Mouse (Mus musculus) embryonic facial prominence, embryonic 15.5 days (tissue): ENCODE data around the gene Coq8b. TPM values are rescaled to one million over a fixed set of nuclear protein-coding genes. Genes with fewer than 3 reads are reported as not detected.

Experiments
- ATAC-seq: fragments of 200-750 bp; cut with Nextera tagmentation; 2 replicates; pipeline ENCODE4 v1.8.0; 2017; ENCODE audit warnings: low read depth, moderate TSS enrichment; ENCODE audit not compliant: insufficient number of reproducible peaks, low FRiP score, low TSS enrichment
- H3K27ac ChIP-seq: fragments of 300-500 bp; sonication (generic); replicated peaks from 2 replicates; pipeline ENCODE4 v1.5.1; 2015; ENCODE audit warnings: mild to moderate bottlenecking, inconsistent platforms
- H3K27me3 ChIP-seq: fragments of 300-500 bp; sonication (generic); 2 replicates; pipeline ENCODE4 v1.6.1; 2015; ENCODE audit warnings: inconsistent platforms
- H3K36me3 ChIP-seq: fragments of 300-500 bp; sonication (generic); 2 replicates; pipeline ENCODE4 v1.6.1; 2015; ENCODE audit warnings: mild to moderate bottlenecking, inconsistent platforms
- H3K4me1 ChIP-seq: fragments of 300-500 bp; sonication (generic); 2 replicates; pipeline ENCODE4 v1.6.1; 2015; ENCODE audit warnings: inconsistent platforms
- H3K4me2 ChIP-seq: fragments of 300-500 bp; sonication (generic); replicated peaks from 2 replicates; pipeline ENCODE4 v1.6.1; 2015; ENCODE audit warnings: mild to moderate bottlenecking, inconsistent platforms
- H3K4me3 ChIP-seq: fragments of 300-500 bp; sonication (generic); replicated peaks from 2 replicates; pipeline ENCODE4 v1.5.1; 2015; ENCODE audit warnings: mild to moderate bottlenecking, inconsistent platforms
- H3K9ac ChIP-seq: fragments of 300-500 bp; sonication (generic); 2 replicates; pipeline ENCODE4 v1.6.1; 2015; ENCODE audit warnings: inconsistent platforms
- H3K9me3 ChIP-seq: fragments of 300-500 bp; sonication (generic); replicated peaks from 2 replicates; pipeline ENCODE4 v1.6.1; 2016; ENCODE audit warnings: inconsistent platforms
- WGBS: fragments of 180-500 bp; shearing (Covaris S2); methylation state at CpG from one replicate; pipeline ENCODE4 v1.1.7; 2015; 5-methylcytosine and 5-hydroxymethylcytosine counted together
- polyA plus RNA-seq: library from polyadenylated mRNA; unstranded; fragments of >200 nt; fragmentation: Nextera tagmentation; extraction: Ambion mirVana; gene quantifications from 2 replicates; pipeline ENCODE4 v1.2.1, GENCODE M21; 2015

Coq8b gene
- polyA plus RNA-seq, 1 experiment from 2014 or later, result 27.1 TPM

DNA sequence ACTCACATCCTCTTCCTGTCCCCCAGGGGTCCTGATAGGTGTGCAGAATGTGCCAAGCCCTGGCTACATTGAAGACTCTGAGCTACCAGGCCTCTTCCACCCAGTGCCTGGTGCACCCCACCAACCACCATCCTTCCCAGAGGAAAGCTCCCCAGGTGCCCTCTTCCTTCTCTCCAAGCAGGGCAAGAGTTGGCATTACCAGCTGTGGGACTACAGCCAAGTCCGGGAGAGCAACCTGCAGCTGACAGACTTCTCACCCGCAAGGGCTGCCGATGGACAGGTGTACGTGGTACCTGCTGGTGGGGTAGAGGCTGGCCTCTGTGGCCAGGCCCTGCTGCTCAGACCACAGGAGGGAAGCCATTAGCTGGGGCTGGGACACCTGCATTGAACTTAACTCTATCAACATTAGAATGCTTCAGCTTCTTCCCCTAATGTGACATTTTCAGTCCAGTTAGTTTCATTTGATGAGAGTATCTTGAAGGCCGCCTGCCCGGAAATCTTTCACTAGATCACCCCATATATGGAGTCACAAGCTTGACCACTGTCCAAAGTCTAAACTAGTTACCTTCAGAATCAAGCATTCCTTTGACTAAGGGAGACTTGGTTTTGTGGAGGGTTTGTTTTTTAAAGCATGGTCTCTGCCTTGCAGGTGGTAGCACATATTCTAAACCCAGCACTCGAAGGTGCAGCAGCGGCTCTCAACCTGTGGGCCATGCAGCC, 28.9 kb upstream of the Coq8b start:
- Histone ChIP-seq H3K27ac (no peak overlapping the region), H3K9me3 (no peaks in the 10 kb centered on the region), H3K4me2 (no peak overlapping the region), H3K27me3 (no peaks in the 10 kb centered on the region), H3K36me3 (peaks cover 58% of the 10 kb centered on the region), H3K9ac (no peak overlapping the region), H3K4me1 (no peaks in the 10 kb centered on the region), H3K4me3 (no peak overlapping the region)
- ATAC-seq, result no peak; the same call in 1 of the 2 replicates
- 92% methylated on average over 8 of the region's 8 CpGs for WGBS

DNA sequence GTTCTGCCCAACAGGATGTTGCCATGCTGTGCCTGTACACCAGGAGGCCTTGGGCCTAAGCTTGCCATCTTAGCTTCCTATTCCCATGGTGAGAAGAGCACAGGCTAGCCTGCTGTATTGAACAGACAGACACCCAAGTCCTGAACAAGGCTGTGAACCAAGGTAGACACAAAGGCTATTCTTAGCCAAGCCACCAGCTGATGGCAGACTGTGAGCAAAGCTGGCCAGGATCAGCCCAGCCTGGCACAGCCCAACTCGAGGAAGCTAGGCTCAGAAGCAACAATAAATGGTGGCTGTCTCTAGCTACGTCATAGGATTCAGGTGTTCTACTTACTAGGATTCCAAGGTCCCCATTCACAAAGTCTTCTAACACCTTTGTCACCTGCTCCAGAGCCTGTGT, 20.2 kb upstream of the Coq8b start:
- 93% methylated on average over 2 of the region's 2 CpGs for WGBS
- no peaks in the 10 kb centered on the region for H3K27me3 ChIP-seq
- ATAC-seq, result no peak
- H3K36me3 ChIP-seq, result peaks cover 83% of the 10 kb centered on the region
- H3K4me3 ChIP-seq, result no peak overlapping the region
- H3K4me1 ChIP-seq, result no peaks in the 10 kb centered on the region
- H3K9me3 ChIP-seq, result no peaks in the 10 kb centered on the region
- no peak overlapping the region for H3K4me2 ChIP-seq
- no peak overlapping the region for H3K9ac ChIP-seq
- no peak overlapping the region for H3K27ac ChIP-seq

DNA sequence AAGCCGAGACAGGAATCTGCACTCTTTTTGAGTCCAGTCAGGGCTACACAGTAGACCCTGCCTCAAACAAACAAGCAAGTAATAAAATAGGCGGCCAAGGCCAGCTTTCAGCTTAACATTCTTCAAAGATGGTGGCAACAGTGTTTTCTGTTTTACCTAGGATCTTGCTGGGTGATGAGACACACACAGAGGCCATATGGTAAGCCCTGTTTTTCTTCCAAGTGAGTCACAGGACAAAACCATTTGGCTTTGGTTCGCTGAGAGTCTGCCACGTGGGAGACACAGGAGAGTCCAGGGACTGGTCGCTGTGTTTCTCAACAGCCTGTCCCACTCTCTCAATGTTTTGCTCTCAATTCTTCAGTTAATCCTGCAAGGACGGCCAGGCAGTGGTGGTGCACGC, 14.2 kb upstream of the Coq8b start:
- peaks cover 6% of the 10 kb centered on the region; the same call in 1 of the 2 replicates for H3K4me1 ChIP-seq
- no peak for ATAC-seq
- H3K27me3 ChIP-seq, result no peaks in the 10 kb centered on the region
- no peak overlapping the region for H3K27ac ChIP-seq
- WGBS, result 87% methylated on average over 7 of the region's 7 CpGs
- H3K9me3 ChIP-seq, result no peaks in the 10 kb centered on the region
- no peak overlapping the region for H3K4me3 ChIP-seq
- no peak overlapping the region for H3K4me2 ChIP-seq
- H3K9ac ChIP-seq, result no peak overlapping the region
- peaks cover 52% of the 10 kb centered on the region for H3K36me3 ChIP-seq

DNA sequence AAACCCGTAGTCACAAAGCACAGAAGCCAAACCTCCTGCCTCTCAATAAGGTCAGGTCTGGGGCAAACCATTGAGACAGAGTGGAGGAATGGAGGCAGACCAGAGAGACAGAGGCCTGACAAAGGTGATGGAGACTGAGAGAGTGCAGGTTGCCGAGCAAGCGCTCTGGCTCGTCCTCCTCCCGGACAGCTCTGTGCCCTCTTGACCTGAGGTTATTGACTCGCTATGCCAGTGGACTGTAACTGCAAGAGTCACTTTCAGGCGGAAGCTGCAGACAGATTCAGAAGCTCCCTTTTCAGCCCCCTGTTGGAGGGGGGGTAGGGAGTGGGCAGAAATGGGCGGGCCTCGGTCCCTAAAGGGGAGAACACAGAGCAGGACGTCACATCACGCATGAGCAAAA, 12.9 kb upstream of the Coq8b start:
- H3K4me1 ChIP-seq, result peaks cover 19% of the 10 kb centered on the region
- peaks cover 43% of the 10 kb centered on the region for H3K36me3 ChIP-seq
- no peak overlapping the region for H3K9ac ChIP-seq
- H3K4me3 ChIP-seq, result no peak overlapping the region
- ATAC-seq, result no peak
- H3K4me2 ChIP-seq, result no peak overlapping the region
- H3K9me3 ChIP-seq, result no peaks in the 10 kb centered on the region
- no peaks in the 10 kb centered on the region for H3K27me3 ChIP-seq
- H3K27ac ChIP-seq, result no peak overlapping the region
- 81% methylated on average over 11 of the region's 11 CpGs for WGBS

DNA sequence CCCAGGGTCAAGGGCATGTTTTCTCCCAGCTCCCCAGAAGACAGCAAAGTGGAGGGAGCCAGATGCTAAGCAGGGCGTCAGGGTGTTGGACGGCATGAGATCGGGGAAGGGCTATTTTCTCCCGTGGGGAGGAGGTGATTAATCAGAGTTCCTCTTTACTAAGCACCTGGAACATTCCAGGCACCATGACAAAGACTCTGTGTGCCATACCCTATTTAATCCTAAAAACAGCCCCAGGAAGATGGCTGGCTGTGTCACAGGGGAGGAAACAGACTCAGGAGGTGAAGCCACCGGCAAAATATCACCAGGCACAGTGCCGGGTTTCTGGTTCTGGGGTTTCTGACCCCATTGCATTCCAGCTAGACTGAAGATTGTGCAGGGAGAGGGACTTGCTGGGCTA, 10.9 kb upstream of the Coq8b start:
- ATAC-seq, result no peak
- no peaks in the 10 kb centered on the region for H3K9me3 ChIP-seq
- H3K4me3 ChIP-seq, result no peak overlapping the region
- peaks cover 39% of the 10 kb centered on the region for H3K4me1 ChIP-seq
- H3K27me3 ChIP-seq, result no peaks in the 10 kb centered on the region
- no peak overlapping the region for H3K4me2 ChIP-seq
- no peak overlapping the region for H3K9ac ChIP-seq
- peaks cover 34% of the 10 kb centered on the region for H3K36me3 ChIP-seq
- WGBS, result 73% methylated on average over 6 of the region's 6 CpGs
- H3K27ac ChIP-seq, result no peak overlapping the region

- no peak for ATAC-seq
- H3K4me1 ChIP-seq, result peaks cover 45% of the 10 kb centered on the region
- 63% methylated on average over 1 of the region's 1 CpGs for WGBS
- H3K36me3 ChIP-seq, result peaks cover 29% of the 10 kb centered on the region
- no peaks in the 10 kb centered on the region for H3K27me3 ChIP-seq
- H3K27ac ChIP-seq, result no peak overlapping the region
- no peaks in the 10 kb centered on the region for H3K9me3 ChIP-seq
- no peak overlapping the region for H3K4me3 ChIP-seq
- no peak overlapping the region for H3K4me2 ChIP-seq
- H3K9ac ChIP-seq, result no peak overlapping the region
Measured at GRCm38 (mm10) chr7:27222538-27222937, 10.3 kb upstream of the Coq8b start.

DNA sequence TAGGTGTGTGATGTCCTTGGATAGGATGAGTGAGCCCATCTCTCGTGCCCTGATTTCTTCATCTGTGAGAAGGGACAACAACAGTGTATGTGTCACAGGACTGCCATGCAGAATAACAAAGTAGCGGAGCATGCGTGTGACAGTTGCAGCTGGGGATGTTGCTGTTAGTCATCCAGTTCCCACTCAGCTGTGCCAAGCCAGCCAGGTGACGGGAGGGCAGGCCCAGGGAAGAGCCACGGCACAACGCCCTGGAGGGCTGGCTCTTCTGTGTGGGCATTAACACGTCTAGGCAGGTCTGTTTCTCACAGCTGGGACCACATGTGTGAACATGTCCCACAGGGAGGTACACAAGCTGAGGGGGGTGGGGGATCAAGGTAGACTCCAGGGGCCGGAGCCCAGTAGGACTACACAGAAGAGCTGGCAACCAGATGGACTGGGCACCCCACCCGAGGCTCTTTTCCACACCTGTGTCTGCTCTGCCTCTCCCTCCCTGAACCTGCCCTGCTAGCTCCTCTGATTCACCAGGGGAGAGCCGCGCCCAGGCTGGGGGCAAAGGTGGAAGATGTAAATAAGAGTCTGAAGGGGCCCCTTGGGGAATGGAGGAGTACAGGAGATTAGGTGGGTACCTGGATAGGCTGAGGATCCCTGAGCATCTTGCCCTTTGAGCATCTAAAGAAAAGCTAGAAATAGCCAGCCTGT, 7.8 kb upstream of the Coq8b start:
- Histone ChIP-seq H3K4me3 (peak overlapping the region; percentile 97), H3K27ac (peak overlapping the region; percentile 71), H3K27me3 (no peaks in the 10 kb centered on the region), H3K36me3 (peaks cover 8% of the 10 kb centered on the region; the same call in 1 of the 2 replicates), H3K9ac (0 out of 2 replicates have a peak overlapping the region, but pooled peaks have one; percentile 18), H3K4me2 (peak overlapping the region; percentile 80), H3K4me1 (peaks cover 55% of the 10 kb centered on the region), H3K9me3 (no peaks in the 10 kb centered on the region)
- ATAC-seq, result peak; percentile 22
- 47% methylated on average over 11 of the region's 11 CpGs for WGBS

GRCm38 (mm10) chr7:27227276-27227675, 5.5 kb upstream of the Coq8b start:
- Histone ChIP-seq H3K27me3 (no peaks in the 10 kb centered on the region), H3K4me1 (peaks cover 59% of the 10 kb centered on the region), H3K4me2 (peak overlapping the region; percentile 80), H3K36me3 (peaks cover 3% of the 10 kb centered on the region; the same call in 1 of the 2 replicates), H3K4me3 (peak overlapping the region; percentile 97), H3K9me3 (no peaks in the 10 kb centered on the region), H3K27ac (peak overlapping the region; percentile 95; the same call in 1 of the 2 replicates), H3K9ac (peak overlapping the region; percentile 73)
- WGBS, result 34% methylated on average over 9 of the region's 9 CpGs
- ATAC-seq, result no peak

- H3K9ac ChIP-seq, result peak overlapping the region; percentile 73
- no peak for ATAC-seq
- peak overlapping the region; percentile 95 for H3K27ac ChIP-seq
- H3K36me3 ChIP-seq, result peaks cover 3% of the 10 kb centered on the region; the same call in 1 of the 2 replicates
- H3K4me3 ChIP-seq, result peak overlapping the region; percentile 97
- H3K4me2 ChIP-seq, result peak overlapping the region; percentile 80
- H3K4me1 ChIP-seq, result peaks cover 63% of the 10 kb centered on the region
- WGBS, result under 1% methylated on average over 10 of the region's 10 CpGs
- no peaks in the 10 kb centered on the region for H3K27me3 ChIP-seq
- no peaks in the 10 kb centered on the region for H3K9me3 ChIP-seq
Measured at GRCm38 (mm10) chr7:27227676-27228075, 5.1 kb upstream of the Coq8b start.

DNA sequence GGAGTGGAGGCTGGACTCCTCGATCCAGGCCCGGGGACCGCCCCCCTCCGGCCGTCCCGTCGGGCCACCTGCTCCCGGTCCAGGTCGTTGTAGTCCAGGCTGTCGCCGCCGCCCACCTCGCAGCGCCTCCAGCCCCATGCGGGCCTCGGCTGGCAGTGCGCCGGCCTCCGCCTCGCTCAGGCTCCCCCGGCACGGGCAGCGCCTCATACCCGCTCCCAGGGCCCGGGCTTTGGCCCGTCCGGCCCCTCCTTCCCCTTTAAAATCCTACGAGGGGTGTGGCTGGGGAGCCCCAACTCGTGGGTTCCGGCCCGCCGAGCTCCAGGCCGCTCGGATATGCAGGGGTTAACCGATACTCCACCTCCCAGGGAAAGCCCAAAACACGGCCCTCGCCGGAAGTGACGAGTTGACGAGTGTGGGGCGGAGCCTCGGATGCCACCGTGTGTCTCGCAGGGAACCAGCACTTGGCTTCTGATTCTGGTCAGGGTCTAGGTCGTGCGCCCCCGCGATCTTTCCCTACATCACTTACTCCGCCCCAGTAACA, 4.5 kb upstream of the Coq8b start, which contains the start of gene Itpkc:
Gene Itpkc (minus strand): TSS at position 381 of the 541 bp plus-strand sequence.
- peak within 1 kb of the TSS; percentile 95 for H3K27ac ChIP-seq
- H3K9me3 ChIP-seq, result no peaks in the 10 kb centered on the region
- H3K9ac ChIP-seq, result peak within 1 kb of the TSS; percentile 73
- peak; percentile 86 for ATAC-seq
- WGBS, result under 1% methylated on average over 48 of the region's 49 CpGs
- H3K4me2 ChIP-seq, result peak within 1 kb of the TSS; percentile 80
- H3K27me3 ChIP-seq, result no peaks in the 10 kb centered on the region
- H3K36me3 ChIP-seq, result no peaks in the 10 kb centered on the region
- peaks cover 61% of the 10 kb centered on the region for H3K4me1 ChIP-seq
- peak within 1 kb of the TSS; percentile 97 for H3K4me3 ChIP-seq

DNA sequence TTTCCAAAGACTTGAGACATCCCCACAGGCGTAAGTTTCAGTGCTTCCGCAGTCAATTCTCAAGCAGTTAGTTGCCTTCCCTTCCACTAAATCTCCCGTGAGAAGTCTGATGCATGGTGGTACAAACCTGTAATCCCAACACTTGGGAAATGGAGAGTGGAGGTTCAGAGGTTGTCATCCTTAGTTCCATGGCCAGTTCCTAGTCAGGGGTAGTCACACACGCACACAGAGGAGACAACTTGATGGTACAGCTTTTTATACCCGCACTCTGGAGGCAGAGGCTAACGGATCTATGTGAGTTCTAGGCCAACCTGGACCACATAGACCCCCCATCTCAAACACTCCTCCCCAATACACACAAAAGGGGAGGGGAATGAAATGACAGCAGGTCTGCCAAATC, 4.0 kb upstream of the Coq8b start:
- H3K4me3 ChIP-seq, result peak overlapping the region; percentile 97
- ATAC-seq, result no peak
- H3K36me3 ChIP-seq, result no peaks in the 10 kb centered on the region
- 18% methylated on average over 6 of the region's 6 CpGs for WGBS
- H3K27me3 ChIP-seq, result no peaks in the 10 kb centered on the region
- peak overlapping the region; percentile 95 for H3K27ac ChIP-seq
- no peaks in the 10 kb centered on the region for H3K9me3 ChIP-seq
- H3K9ac ChIP-seq, result peak overlapping the region; percentile 58
- H3K4me1 ChIP-seq, result peaks cover 61% of the 10 kb centered on the region
- H3K4me2 ChIP-seq, result peak overlapping the region; percentile 80
